Mouse (Mus musculus): ENCODE results near the gene Slc25a48.

- TF ChIP-seq CTCF (IDR thresholded peaks at IDR 0.05; ENCODE audit: low read depth, low read length): no peak
- no peak for TF ChIP-seq POLR2AphosphoS5 (IDR thresholded peaks at IDR 0.05; ENCODE audit: insufficient replicate concordance, low read depth, low read length)
These were observed 2.4 kb upstream of the Slc25a48 start for GRCm38 (mm10) chr13:56435615-56436287.
